Mouse (Mus musculus): ENCODE measurements around the gene Gm29797. TPM values are rescaled to one million over a fixed set of nuclear protein-coding genes. Genes with fewer than 3 reads are reported as not detected.
A peak's percentile ranks its signal among the peaks of the same experiment; 100 is the strongest.

Gm29797 gene
- total RNA-seq (2015; ENCODE audit: low replicate concordance) (not detected in 2 replicates), total RNA-seq (2017; ENCODE audit: low replicate concordance) (not detected in 2 replicates)

GRCm38 (mm10) chr2:181656734-181657133 lies at the start of gene Gm29797:
Gm29797 (plus strand) TSS chr2:181657034.
- ATAC-seq (replicated peaks; ENCODE audit: low FRiP score, poor library complexity, severe bottlenecking): no peak

GRCm38 (mm10) chr2:181618761-181619495 lies 37.9 kb upstream of the Gm29797 start:
- ATAC-seq (replicated peaks; ENCODE audit: low FRiP score, poor library complexity, severe bottlenecking): no peak

GRCm38 (mm10) chr2:181623401-181623800 lies 33.4 kb upstream of the Gm29797 start:
- no peak for ATAC-seq (replicated peaks; ENCODE audit: low FRiP score, poor library complexity, severe bottlenecking)

GRCm38 (mm10) chr2:181628471-181628870 lies 28.4 kb upstream of the Gm29797 start:
- no peak for ATAC-seq (replicated peaks; ENCODE audit: low FRiP score, poor library complexity, severe bottlenecking)

GRCm38 (mm10) chr2:181632624-181633023 lies 24.2 kb upstream of the Gm29797 start:
- ATAC-seq (replicated peaks; ENCODE audit: low FRiP score, poor library complexity, severe bottlenecking): no peak

- ATAC-seq (replicated peaks; ENCODE audit: low FRiP score, poor library complexity, severe bottlenecking): no peak
These were observed 21.0 kb upstream of the Gm29797 start for GRCm38 (mm10) chr2:181635865-181636264.

GRCm38 (mm10) chr2:181644361-181644760 lies 12.5 kb upstream of the Gm29797 start:
- peak; percentile 63; the same call in 1 of the 2 replicates for ATAC-seq (replicated peaks; ENCODE audit: low FRiP score, poor library complexity, severe bottlenecking)

- no peak for ATAC-seq (replicated peaks; ENCODE audit: low FRiP score, poor library complexity, severe bottlenecking)
These were observed 11.2 kb upstream of the Gm29797 start for GRCm38 (mm10) chr2:181645666-181646065.

- no peak for ATAC-seq (replicated peaks; ENCODE audit: low FRiP score, poor library complexity, severe bottlenecking)
These were observed 10.0 kb upstream of the Gm29797 start for GRCm38 (mm10) chr2:181646626-181647472.

- no peak for ATAC-seq (replicated peaks; ENCODE audit: low FRiP score, poor library complexity, severe bottlenecking)
These were observed 7.9 kb upstream of the Gm29797 start for GRCm38 (mm10) chr2:181648926-181649325.

GRCm38 (mm10) chr2:181653065-181653464 lies 3.8 kb upstream of the Gm29797 start:
- no peak for ATAC-seq (replicated peaks; ENCODE audit: low FRiP score, poor library complexity, severe bottlenecking)

GRCm38 (mm10) chr2:181653523-181653922 lies 3.3 kb upstream of the Gm29797 start:
- no peak for ATAC-seq (replicated peaks; ENCODE audit: low FRiP score, poor library complexity, severe bottlenecking)

- ATAC-seq (replicated peaks; ENCODE audit: low FRiP score, poor library complexity, severe bottlenecking): no peak
These were observed 607 bp downstream of the Gm29797 start for GRCm38 (mm10) chr2:181657441-181657840.

- ATAC-seq (replicated peaks; ENCODE audit: low FRiP score, poor library complexity, severe bottlenecking): no peak
These were observed 1.7 kb downstream of the Gm29797 start for GRCm38 (mm10) chr2:181658528-181658927.

- no peak for ATAC-seq (replicated peaks; ENCODE audit: low FRiP score, poor library complexity, severe bottlenecking)
These were observed 2.2 kb downstream of the Gm29797 start for GRCm38 (mm10) chr2:181658930-181659555.

GRCm38 (mm10) chr2:181659609-181660055 lies 2.8 kb downstream of the Gm29797 start:
- ATAC-seq (replicated peaks; ENCODE audit: low FRiP score, poor library complexity, severe bottlenecking): 0 out of 2 replicates have a peak, but pooled peaks have one; percentile 22

- no peak for ATAC-seq (replicated peaks; ENCODE audit: low FRiP score, poor library complexity, severe bottlenecking)
These were observed 5.9 kb downstream of the Gm29797 start for GRCm38 (mm10) chr2:181662620-181663297.

GRCm38 (mm10) chr2:181663298-181663630 lies 6.4 kb downstream of the Gm29797 start:
- no peak for ATAC-seq (replicated peaks; ENCODE audit: low FRiP score, poor library complexity, severe bottlenecking)

GRCm38 (mm10) chr2:181670285-181670912 lies 13.6 kb downstream of the Gm29797 start:
- no peak for ATAC-seq (replicated peaks; ENCODE audit: low FRiP score, poor library complexity, severe bottlenecking)
